Mouse (Mus musculus): ENCODE results near the gene Gtpbp1.

Gtpbp1 gene

GRCm38 (mm10) chr15:79685141-79685641 is 5.5 kb upstream of the Gtpbp1 start:
- in situ Hi-C loops (cut with MboI; ENCODE audit: low sequenced_read_pairs), result no loop called here

DNA sequence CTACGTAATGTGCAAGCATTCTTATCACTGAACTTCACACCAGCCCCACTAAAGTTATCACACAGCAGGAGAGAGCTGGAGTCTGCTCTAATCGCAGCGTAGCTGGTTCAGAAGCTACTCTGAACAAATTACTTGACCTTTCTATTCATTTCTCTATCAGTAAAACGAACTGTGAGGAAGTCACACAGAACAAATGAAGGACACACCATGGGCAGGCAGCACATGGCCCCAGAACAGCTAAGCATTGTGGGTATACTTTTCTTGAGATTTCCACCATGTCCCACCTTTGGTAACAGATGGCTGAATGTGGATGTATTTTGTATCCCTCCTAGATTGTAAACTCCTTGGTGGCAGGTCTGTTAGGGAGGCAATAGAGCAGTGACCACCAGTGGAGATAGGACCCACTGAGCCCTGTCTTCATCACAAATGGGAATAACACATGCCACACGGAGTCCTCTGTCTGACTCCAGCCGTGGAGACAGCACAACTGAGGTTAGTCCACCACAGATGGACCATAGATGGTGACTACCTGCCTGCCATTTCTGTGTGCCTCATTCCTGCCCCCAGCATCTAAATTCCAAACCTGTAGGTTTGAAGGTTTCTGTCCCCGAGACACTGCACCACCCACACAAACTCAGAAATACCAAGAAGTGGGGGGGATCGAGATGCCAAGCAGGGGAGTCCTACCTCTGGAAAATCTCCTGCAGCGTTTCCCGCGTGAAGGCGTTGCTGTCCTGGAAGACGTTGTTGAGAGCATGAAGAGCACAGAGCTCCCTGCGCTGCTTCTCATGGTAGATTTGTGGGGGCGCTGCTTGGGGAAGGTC is 4.4 kb upstream of the Gtpbp1 start:
- in situ Hi-C loops (cut with MboI; ENCODE audit: low sequenced_read_pairs), result no loop called here

- in situ Hi-C loops (cut with MboI; ENCODE audit: low sequenced_read_pairs), result no loop called here
These were observed 3.5 kb upstream of the Gtpbp1 start for GRCm38 (mm10) chr15:79687175-79687574.

DNA sequence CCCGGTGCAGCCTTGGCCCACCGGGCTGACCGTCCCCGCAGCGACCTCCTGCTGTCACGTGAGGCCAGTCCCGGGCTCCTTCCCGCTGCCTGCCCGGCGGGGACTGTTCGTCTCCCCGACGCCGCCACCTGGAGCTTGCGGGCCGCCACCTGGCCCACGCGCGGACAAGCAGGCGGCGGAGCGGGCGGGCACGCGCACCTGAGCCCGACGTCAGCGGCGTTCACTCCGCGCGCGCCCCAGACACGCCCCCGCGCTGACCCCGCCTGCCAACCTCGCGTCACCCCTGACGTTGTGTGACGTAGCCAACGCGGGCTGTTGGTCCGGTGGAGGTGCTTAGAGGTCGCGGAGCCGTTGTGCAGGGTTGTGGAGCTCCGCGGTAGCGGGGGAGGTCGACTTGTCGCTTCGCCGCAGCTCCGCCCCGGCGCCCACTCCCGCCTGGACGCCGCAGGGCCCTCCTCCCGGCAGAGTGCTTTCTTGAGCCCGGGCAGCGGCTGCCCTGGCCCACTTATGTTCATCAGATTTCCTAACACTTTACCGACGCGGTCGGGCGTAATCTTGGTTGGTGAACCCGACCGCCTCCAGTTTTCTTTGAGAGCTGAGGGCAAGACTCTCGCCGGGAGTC is 2.9 kb upstream of the Gtpbp1 start, which contains the start of gene Josd1:
Josd1 (minus strand) TSS at position 274 of the 622 bp plus-strand sequence.
- in situ Hi-C loops (cut with MboI; ENCODE audit: low sequenced_read_pairs), result no loop called here

DNA sequence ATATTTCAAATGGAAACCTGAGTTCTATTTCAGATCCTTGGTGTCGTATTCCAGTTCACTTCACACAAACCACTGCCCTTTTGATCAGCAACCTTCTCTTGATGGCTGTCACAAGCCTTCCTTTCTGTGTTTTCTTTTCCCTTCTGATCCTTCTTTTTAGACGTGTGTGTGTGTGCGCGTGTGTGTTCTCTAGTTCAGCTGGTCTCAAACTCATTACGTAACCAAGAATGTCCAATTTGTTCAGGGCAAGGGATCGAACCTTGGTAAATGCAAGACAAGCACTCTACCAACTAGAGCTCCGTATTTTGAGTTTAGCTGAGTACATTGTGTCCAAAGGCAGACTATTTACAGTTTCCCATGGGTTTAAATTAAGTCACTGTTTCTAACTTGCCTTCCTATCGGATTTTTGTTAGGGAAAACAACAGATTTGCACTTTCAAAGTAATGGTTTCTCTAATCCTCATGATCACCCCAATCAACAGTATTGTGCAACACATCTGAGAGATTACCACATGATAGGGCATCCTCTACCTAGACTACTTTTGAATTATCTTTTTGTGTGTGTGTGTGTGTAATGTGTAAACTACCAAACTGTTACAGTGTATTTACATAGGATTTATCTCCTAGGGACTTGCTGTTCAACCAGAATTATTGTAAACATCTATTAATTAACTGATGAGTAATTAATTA is 2.2 kb upstream of the Gtpbp1 start:
- in situ Hi-C loops (cut with MboI; ENCODE audit: low sequenced_read_pairs), result no loop called here

DNA sequence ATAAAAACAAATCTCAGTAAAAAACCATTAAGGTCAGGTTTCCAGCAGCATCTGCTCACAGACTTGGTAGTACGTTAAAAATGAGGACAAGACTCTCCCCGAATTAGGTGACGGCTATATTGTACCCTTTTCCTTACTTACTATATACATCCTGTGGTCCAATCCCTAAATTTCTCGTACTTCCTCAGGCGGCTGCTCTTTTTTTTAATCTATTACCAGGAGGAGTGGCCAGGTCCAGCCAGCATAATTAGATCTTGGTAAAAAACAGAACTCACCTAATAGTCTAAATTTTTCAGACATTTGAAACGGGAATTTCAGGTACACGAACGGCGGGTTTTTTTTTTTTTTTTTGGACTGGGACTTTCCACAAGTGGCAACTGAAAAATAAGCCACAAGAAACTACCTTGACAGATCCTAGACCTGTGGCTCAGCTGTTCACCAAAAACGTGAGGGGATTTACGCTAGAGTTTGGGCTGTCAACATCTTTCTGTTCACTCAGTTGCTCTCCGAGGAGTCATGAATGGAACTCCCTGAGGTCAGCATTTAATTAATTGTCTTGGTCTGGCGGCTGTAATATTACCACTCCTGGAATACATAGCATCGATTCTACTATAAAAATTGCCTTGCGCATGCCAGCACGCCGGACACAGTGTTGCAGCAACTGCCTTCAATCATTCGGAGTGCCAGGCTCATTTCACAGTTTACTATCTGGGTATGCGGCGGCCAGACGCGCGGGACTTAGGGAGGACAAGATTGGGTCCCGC is 801 bp upstream of the Gtpbp1 start:
- in situ Hi-C loops (cut with MboI; ENCODE audit: low sequenced_read_pairs), result no loop called here

DNA sequence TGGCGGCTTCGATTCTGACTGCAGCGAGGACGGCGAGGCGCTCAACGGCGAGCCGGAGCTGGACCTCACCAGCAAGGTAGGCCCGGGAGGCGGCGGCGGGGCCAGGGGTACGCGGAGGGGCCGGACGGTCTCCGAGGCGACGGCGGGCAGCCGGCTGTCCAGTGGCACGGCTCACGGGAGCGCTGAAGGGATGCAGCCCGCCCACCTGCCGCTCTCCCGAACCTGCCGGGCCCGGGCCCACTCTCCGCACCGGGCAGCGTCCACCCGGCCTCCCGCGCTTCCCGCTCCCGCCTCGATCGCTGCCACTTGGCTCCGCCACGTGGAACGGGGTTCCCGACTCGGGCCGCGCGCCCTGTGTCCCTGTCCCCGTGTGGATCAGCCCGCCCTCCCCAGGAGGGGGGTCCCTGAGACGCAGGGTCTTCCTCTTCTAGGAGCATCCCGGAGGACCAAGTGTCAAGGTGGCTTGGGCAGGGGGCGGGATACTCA is 421 bp downstream of the Gtpbp1 start:
- in situ Hi-C loops (cut with MboI; ENCODE audit: low sequenced_read_pairs), result no loop called here

- in situ Hi-C loops (cut with MboI; ENCODE audit: low sequenced_read_pairs), result no loop called here
These were observed 1.7 kb downstream of the Gtpbp1 start for GRCm38 (mm10) chr15:79692334-79692733.

DNA sequence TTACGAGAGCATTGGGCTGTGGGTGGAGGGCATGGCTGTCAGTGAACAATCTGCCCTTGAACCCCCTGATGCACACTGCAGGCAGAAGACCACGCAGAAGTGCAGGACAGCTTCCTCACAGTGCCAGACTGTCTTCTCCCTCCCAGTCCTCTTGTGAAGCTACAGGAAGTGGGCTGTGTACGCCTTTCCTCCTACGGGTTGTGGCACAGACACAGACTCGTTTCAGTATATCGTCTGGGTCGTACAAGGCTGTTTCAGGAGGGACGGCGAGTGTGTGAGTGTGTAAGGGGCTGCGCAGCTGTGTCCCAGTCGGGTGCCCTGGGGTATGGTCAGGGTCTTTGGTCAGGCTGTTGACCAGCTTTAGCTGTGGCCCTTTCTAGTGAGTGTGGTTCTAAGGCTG is 3.1 kb downstream of the Gtpbp1 start:
- in situ Hi-C loops (cut with MboI; ENCODE audit: low sequenced_read_pairs), result no loop called here

DNA sequence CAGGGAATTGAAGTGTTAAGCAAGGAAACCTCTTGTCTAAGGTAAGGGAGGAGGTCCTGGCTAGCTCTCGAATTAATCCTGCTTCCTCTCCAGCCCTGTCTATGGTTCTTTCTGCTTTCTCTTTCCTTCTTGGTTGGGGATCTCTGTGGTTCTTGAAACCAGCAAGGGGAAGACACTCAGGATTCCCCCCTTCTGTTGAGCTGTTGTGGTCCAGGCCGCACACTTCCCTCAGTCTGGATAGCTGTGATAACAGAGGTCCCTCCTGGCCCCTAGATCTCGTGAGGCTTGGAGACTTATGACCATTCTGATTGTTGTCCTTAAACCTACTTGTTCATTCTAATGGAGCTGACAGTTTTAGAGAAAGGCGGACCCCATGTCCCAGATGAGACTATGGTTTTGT is 3.9 kb downstream of the Gtpbp1 start:
- in situ Hi-C loops (cut with MboI; ENCODE audit: low sequenced_read_pairs), result no loop called here

DNA sequence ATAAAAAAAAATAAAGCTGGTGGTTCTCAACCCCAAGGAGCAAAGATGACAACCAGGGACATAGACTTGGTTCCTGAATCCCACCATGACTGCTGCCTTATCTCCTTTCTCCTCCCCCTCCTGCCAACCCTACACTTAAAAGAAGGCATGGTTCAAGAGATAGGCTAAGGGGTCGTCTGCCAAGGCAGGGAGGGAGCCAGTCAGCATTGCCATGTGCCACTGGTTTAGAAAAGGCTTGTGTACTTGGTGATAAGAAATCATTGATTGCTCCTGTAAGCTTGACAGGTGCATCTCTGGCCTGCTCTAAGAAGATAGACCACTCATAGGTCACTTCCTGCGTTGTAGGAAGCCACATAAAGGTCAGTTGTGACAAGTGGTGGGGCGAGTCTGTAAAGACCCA is 4.9 kb downstream of the Gtpbp1 start:
- in situ Hi-C loops (cut with MboI; ENCODE audit: low sequenced_read_pairs), result no loop called here

DNA sequence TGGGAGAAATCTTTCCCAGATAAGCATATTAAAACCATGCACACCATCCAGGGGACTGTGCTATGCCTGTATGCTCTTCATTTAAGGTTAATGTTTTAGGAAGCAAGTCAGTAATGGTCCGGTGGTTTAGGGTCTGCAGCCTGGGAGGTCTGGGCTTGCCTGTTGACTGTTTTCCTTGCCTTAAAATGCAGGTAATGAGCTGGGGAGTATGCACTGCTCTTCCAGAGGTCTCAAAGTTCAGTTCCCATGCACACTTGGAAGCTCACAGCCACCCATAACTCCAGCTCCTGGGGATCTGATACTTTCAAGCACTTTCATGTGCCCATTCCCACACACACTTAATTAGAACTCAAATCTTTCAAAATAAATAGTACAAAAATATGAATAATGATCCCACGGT is 5.9 kb downstream of the Gtpbp1 start:
- in situ Hi-C loops (cut with MboI; ENCODE audit: low sequenced_read_pairs), result no loop called here

DNA sequence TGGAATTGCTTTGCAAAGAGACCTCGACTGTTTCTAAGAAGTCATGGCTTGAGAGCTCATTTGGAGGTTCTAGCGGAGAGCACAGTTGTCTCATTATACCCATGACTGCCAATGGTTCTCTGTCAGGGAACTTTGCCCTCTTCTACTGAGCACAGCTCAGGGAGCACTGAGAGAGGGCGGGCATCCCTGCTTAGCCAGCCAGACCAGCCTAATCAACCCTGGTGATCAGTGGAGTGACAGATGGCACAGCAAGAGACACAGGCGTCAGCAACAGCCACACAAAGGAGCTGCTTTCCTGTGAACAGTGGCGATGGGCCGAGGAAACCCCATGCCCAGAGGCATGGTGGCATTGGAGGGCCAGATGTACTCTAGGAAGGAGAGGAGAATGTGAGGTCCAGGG is 6.4 kb downstream of the Gtpbp1 start:
- in situ Hi-C loops (cut with MboI; ENCODE audit: low sequenced_read_pairs), result no loop called here

DNA sequence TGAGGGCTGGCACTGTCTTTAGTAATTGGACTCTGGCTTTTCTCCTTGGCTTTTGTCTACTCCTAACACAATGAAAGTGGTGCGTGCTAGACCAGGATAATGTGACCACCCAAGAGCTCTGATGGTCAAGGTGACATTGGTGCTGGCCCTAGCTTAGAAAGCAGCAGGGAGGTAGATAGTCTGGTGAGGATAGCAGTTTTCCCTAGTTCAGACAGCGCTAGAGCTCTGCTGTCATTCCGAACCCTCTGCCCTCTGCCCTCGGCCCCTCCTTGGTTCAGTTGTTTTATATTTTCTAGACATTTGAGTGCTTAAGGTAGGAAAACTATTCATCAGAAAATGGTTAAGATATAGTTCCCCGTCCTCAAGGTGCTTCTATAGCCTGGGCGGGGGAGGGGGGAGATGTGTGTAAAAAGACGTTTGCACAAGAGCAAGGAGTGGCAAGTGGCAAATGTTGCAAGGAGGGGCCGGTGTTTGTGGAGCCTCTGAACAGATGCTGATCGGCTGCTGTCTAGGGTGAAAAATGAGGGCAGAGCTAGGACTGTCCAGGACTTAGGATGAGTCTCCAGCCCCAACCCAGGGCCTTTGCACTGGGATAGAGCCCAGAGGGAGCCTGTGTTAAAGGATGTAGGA is 7.0 kb downstream of the Gtpbp1 start:
- in situ Hi-C loops (cut with MboI; ENCODE audit: low sequenced_read_pairs), result no loop called here

GRCm38 (mm10) chr15:79706603-79707214 is 16.1 kb downstream of the Gtpbp1 start:
- in situ Hi-C loops (cut with MboI; ENCODE audit: low sequenced_read_pairs), result no loop called here

DNA sequence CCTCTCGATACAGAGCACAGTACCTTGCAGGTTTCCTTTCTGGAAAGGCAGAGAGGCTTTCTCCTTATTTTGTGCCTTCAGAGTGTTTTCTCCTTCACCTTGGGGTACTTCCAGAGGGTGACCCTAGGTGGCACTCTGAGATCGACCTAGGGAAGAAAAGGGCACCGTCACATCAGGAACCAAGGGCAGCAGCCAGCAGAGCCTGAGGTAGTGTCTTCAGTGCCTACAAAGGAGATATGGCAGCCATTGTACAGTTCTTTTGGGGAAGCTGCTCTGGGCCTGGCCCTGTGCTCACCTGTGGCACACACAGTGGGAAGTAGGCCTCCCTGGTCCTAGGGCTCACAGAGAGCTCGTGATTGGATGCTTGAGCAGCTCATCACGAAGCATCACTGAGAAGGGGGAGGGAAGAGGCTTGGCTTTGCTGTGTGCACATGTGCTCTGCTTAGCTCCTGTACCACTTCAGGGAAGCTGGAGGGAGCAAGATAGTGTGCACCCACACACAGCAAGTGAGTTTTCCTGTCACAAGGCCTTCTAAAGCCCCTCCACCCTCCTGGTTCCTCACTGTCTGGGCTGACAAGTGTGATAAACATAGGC is 17.7 kb downstream of the Gtpbp1 start:
- in situ Hi-C loops (cut with MboI; ENCODE audit: low sequenced_read_pairs), result no loop called here

GRCm38 (mm10) chr15:79715646-79716045 is 25.0 kb downstream of the Gtpbp1 start:
- in situ Hi-C loops (cut with MboI; ENCODE audit: low sequenced_read_pairs), result no loop called here

- in situ Hi-C loops (cut with MboI; ENCODE audit: low sequenced_read_pairs), result no loop called here
These were observed 26.1 kb downstream of the Gtpbp1 start for GRCm38 (mm10) chr15:79716710-79717109.

DNA sequence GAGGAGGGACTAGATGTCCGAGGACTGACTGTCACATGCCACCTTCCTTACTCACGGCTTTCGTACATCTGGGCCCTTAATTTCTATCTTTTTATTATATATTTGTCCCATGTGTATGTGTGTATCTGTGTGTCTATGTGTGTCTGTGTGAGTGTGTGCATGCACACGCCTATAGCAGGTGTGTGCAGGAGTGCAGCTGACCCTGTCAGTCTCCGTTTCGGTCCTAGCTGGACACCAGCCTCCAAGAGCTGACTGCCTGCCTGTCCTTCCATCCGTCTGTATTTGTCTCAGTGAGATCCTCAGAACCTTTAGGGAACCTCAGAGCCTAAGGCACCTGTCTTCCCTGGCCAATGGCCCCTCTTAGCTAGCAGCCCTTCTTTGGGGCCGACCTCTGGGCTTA is 29.6 kb downstream of the Gtpbp1 start:
- in situ Hi-C loops (cut with MboI; ENCODE audit: low sequenced_read_pairs), result no loop called here

GRCm38 (mm10) chr15:79720796-79721195 is 30.2 kb downstream of the Gtpbp1 start:
- in situ Hi-C loops (cut with MboI; ENCODE audit: low sequenced_read_pairs), result no loop called here
